Mouse (Mus musculus): Measurements from ENCODE around the gene 1700011L22Rik. TPM values are rescaled to one million over a fixed set of nuclear protein-coding genes. Genes with fewer than 3 reads are reported as not detected.

1700011L22Rik gene
- polyA plus RNA-seq, 1 experiment, result not detected

DNA sequence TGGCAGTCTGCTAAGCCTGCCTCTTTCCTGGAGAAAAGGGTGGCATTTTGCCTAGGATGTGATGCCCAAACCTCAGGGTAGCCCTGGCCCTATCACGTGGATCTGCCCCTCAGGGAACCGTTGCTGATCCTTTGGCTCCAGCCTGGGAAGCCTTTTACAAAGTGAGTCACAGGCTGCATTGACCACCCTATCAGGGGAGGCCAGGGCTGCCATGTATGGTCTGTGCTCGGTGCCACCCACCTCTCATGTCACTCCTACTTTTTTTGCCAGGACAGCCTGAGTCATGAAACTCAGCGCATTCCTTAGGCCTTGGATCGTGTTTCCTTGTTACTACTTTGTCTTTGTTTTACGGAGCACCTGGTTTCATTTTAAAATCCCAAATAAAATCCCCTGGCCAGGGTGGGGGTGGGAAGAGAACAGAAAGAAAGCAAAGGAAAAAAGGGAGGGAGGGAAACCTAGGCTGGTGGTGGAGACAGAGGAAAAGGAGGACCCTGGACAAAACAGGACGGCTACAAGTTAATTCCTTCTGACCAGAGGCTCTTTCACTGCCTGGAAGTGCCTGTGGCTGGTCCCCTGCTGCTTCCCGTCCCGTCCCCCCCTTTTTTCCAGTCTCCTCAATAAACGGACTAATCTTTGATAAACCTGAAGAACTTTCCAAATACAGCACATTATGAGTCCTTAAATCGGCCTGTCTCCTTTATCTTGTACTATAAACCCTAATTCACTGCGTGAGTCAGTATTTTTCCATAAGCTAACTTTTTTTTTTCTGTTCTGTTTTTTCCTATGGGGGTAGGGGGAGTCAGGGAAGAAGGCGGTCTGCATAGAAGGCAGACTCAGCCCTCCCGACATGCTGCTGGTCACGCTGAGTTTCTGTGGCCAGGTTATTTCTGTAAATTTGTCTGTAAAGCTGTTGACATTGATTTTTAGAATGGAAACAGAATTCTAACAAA is 39.4 kb downstream of the 1700011L22Rik start:
- Histone ChIP-seq H3K27me3 (ENCODE audit: control insufficient read depth, insufficient read depth, insufficient read length) (no peaks in the 10 kb centered on the region), H3K79me2 (ENCODE audit: control insufficient read depth, insufficient read depth) (no peaks in the 10 kb centered on the region), H3K36me3 (ENCODE audit: control insufficient read depth, insufficient read depth) (no peaks in the 10 kb centered on the region), H3K4me3 (peak overlapping the region; percentile 31), H3K4me2 (ENCODE audit: low read depth) (peak overlapping the region; percentile 100), H3ac (ENCODE audit: control insufficient read depth, insufficient read length) (no peak overlapping the region)
- peak; percentile 57 for TF ChIP-seq POLR2A (IDR thresholded peaks at IDR 0.05; ENCODE audit: insufficient read length, low read depth)
- no peak for TF ChIP-seq CEBPB (IDR thresholded peaks at IDR 0.05; ENCODE audit: insufficient read depth, poor library complexity, severe bottlenecking)
- peak in 2 of 3 experiments; percentile 13 to 15 for TF ChIP-seq MYOD1 (IDR thresholded peaks at IDR 0.05; ENCODE audit: control insufficient read depth in 1 of 3, insufficient read length in 2 of 3, low read depth in 2 of 3)
- no peak for TF ChIP-seq MAX (IDR thresholded peaks at IDR 0.05; ENCODE audit: low read depth)
- TF ChIP-seq SRF (IDR thresholded peaks at IDR 0.05; ENCODE audit: control insufficient read depth, insufficient read length, low read depth), result peak; percentile 97
- TF ChIP-seq E2F4 (IDR thresholded peaks at IDR 0.05; ENCODE audit: insufficient read depth), result no peak
- TF ChIP-seq TCF12 (IDR thresholded peaks at IDR 0.05; ENCODE audit: insufficient read depth, poor library complexity, severe bottlenecking), result no peak
- no peak for TF ChIP-seq TCF3 (IDR thresholded peaks at IDR 0.05; ENCODE audit: insufficient read length, low read depth)
- no peak for TF ChIP-seq REST (IDR thresholded peaks at IDR 0.05; ENCODE audit: insufficient read depth, insufficient read length)
- peak in 1 of 3 experiments; percentile 1 for TF ChIP-seq MYOG (IDR thresholded peaks at IDR 0.05; ENCODE audit: control insufficient read depth in 1 of 3, insufficient read depth in 1 of 3, insufficient read length in 2 of 3, low read depth in 2 of 3)
- peak; percentile 45 for TF ChIP-seq POLR2AphosphoS2 (IDR thresholded peaks at IDR 0.05; ENCODE audit: insufficient read length, low read depth)
- peak; percentile 74 for TF ChIP-seq USF1 (IDR thresholded peaks at IDR 0.05; ENCODE audit: low read depth)

GRCm38 (mm10) chr8:79208181-79208580 is 40.2 kb downstream of the 1700011L22Rik start:
- TF ChIP-seq USF1 (IDR thresholded peaks at IDR 0.05; ENCODE audit: low read depth) (no peak), REST (IDR thresholded peaks at IDR 0.05; ENCODE audit: insufficient read depth, insufficient read length) (no peak), TCF3 (IDR thresholded peaks at IDR 0.05; ENCODE audit: insufficient read length, low read depth) (no peak), CEBPB (IDR thresholded peaks at IDR 0.05; ENCODE audit: insufficient read depth, poor library complexity, severe bottlenecking) (no peak), MAX (IDR thresholded peaks at IDR 0.05; ENCODE audit: low read depth) (no peak), TCF12 (IDR thresholded peaks at IDR 0.05; ENCODE audit: insufficient read depth, poor library complexity, severe bottlenecking) (no peak), MYOG (IDR thresholded peaks at IDR 0.05; ENCODE audit: control insufficient read depth in 1 of 3, insufficient read depth in 1 of 3, insufficient read length in 2 of 3, low read depth in 2 of 3) (no peak), POLR2A (IDR thresholded peaks at IDR 0.05; ENCODE audit: insufficient read length, low read depth) (no peak), SRF (IDR thresholded peaks at IDR 0.05; ENCODE audit: control insufficient read depth, insufficient read length, low read depth) (no peak), POLR2AphosphoS2 (IDR thresholded peaks at IDR 0.05; ENCODE audit: insufficient read length, low read depth) (no peak), MYOD1 (IDR thresholded peaks at IDR 0.05; ENCODE audit: control insufficient read depth in 1 of 3, insufficient read length in 2 of 3, low read depth in 2 of 3) (no peak), E2F4 (IDR thresholded peaks at IDR 0.05; ENCODE audit: insufficient read depth) (no peak)

DNA sequence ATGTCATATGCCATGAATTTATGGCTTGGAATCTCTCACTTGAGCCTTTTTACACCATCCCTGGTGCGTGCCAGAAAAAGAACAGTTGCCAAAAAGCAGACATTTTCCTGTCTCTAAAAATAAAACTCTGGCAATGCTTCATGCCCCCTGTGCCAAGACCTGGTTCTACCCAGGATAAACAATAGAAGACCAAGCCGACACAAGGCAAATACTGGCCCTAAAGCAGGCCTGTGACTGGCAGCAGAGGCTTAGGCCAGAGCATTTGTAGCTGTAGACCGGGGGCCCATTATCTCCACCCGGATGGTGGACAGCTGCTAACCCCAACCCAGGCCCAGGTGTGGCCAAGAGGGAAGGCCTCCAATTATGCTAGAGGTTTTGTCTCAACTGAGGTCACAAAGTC is 41.5 kb downstream of the 1700011L22Rik start:
- TF ChIP-seq MYOG (IDR thresholded peaks at IDR 0.05; ENCODE audit: control insufficient read depth in 1 of 3, insufficient read depth in 1 of 3, insufficient read length in 2 of 3, low read depth in 2 of 3) (peak; percentile 44 to 71 (median 65)), USF1 (IDR thresholded peaks at IDR 0.05; ENCODE audit: low read depth) (no peak), TCF12 (IDR thresholded peaks at IDR 0.05; ENCODE audit: insufficient read depth, poor library complexity, severe bottlenecking) (peak; percentile 10), MYOD1 (IDR thresholded peaks at IDR 0.05; ENCODE audit: control insufficient read depth in 1 of 3, insufficient read length in 2 of 3, low read depth in 2 of 3) (peak in 2 of 3 experiments; percentile 56 to 72)
- H3K79me2 ChIP-seq (ENCODE audit: control insufficient read depth, insufficient read depth), result no peaks in the 10 kb centered on the region
- H3K36me3 ChIP-seq (ENCODE audit: control insufficient read depth, insufficient read depth), result no peaks in the 10 kb centered on the region
- peak overlapping the region; percentile 1 for H3K4me2 ChIP-seq (ENCODE audit: low read depth)
- no peak overlapping the region for H3ac ChIP-seq (ENCODE audit: control insufficient read depth, insufficient read length)
- H3K4me3 ChIP-seq, result no peak overlapping the region
- no peaks in the 10 kb centered on the region for H3K27me3 ChIP-seq (ENCODE audit: control insufficient read depth, insufficient read depth, insufficient read length)

More at GRCm38 (mm10) chr8:79208181-79208580, 40.2 kb downstream of the 1700011L22Rik start:
- H3K4me2 ChIP-seq (ENCODE audit: low read depth), result peak overlapping the region; percentile 100
- no peaks in the 10 kb centered on the region for H3K79me2 ChIP-seq (ENCODE audit: control insufficient read depth, insufficient read depth)
- H3ac ChIP-seq (ENCODE audit: control insufficient read depth, insufficient read length), result no peak overlapping the region
- no peaks in the 10 kb centered on the region for H3K27me3 ChIP-seq (ENCODE audit: control insufficient read depth, insufficient read depth, insufficient read length)
- H3K4me3 ChIP-seq, result peak overlapping the region; percentile 31
- no peaks in the 10 kb centered on the region for H3K36me3 ChIP-seq (ENCODE audit: control insufficient read depth, insufficient read depth)

DNA sequence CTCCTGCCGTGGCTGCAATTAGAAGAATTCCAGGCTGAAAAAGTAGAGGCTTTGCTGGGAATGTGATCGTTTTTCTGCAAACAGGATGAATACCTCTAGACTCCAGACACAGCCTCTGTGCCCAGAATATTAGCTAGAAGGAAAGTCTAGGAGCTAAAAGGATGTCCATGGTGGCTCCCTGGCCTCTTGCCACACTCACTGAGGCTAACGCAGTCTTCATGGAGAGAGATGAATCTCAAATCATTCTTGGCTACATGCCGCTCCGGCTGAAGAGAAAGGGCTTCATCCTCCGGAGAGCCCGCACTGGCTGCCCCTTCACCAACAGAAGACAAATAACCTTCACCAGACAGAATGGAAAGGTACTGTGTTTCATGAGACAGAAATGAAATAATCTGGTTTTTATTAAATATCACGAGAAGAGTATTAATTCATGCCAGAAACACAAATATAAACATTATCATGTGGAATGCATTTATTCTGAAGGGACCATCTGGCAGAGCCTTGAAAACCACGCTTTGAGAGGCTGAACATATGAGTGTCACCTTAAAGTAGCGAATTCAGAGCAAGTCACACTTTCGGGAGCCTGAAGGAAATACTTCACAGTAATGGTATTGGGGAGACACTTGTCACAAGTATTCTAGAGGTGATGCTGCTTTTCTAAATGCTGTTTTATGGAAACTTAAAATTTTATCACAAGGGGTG is 46.8 kb downstream of the 1700011L22Rik start:
- TF ChIP-seq MAX (IDR thresholded peaks at IDR 0.05; ENCODE audit: low read depth) (no peak), TCF12 (IDR thresholded peaks at IDR 0.05; ENCODE audit: insufficient read depth, poor library complexity, severe bottlenecking) (no peak), REST (IDR thresholded peaks at IDR 0.05; ENCODE audit: insufficient read depth, insufficient read length) (no peak), TCF3 (IDR thresholded peaks at IDR 0.05; ENCODE audit: insufficient read length, low read depth) (no peak), USF1 (IDR thresholded peaks at IDR 0.05; ENCODE audit: low read depth) (no peak), CEBPB (IDR thresholded peaks at IDR 0.05; ENCODE audit: insufficient read depth, poor library complexity, severe bottlenecking) (no peak), POLR2A (IDR thresholded peaks at IDR 0.05; ENCODE audit: insufficient read length, low read depth) (no peak), POLR2AphosphoS2 (IDR thresholded peaks at IDR 0.05; ENCODE audit: insufficient read length, low read depth) (no peak), SRF (IDR thresholded peaks at IDR 0.05; ENCODE audit: control insufficient read depth, insufficient read length, low read depth) (no peak), MYOG (IDR thresholded peaks at IDR 0.05; ENCODE audit: control insufficient read depth in 1 of 3, insufficient read depth in 1 of 3, insufficient read length in 2 of 3, low read depth in 2 of 3) (no peak), E2F4 (IDR thresholded peaks at IDR 0.05; ENCODE audit: insufficient read depth) (no peak), MYOD1 (IDR thresholded peaks at IDR 0.05; ENCODE audit: control insufficient read depth in 1 of 3, insufficient read length in 2 of 3, low read depth in 2 of 3) (no peak)
- no peak overlapping the region for H3ac ChIP-seq (ENCODE audit: control insufficient read depth, insufficient read length)
- H3K4me3 ChIP-seq, result no peak overlapping the region
- no peaks in the 10 kb centered on the region for H3K27me3 ChIP-seq (ENCODE audit: control insufficient read depth, insufficient read depth, insufficient read length)
- H3K79me2 ChIP-seq (ENCODE audit: control insufficient read depth, insufficient read depth), result no peaks in the 10 kb centered on the region
- H3K36me3 ChIP-seq (ENCODE audit: control insufficient read depth, insufficient read depth), result no peaks in the 10 kb centered on the region
- no peak overlapping the region for H3K4me2 ChIP-seq (ENCODE audit: low read depth)

Measured in myocyte (in vitro differentiated cells).